Mouse (Mus musculus) liver, adult 2 months (tissue): Measurements from ENCODE around the gene Sik1.

Source experiments
- CTCF ChIP-seq: fragments of 200-500 bp; IDR thresholded peaks from 2 replicates; pipeline ENCODE4 v1.5.1; 2011; ENCODE audit warnings: low read depth, low read length, control low read depth
- POLR2A ChIP-seq: fragments of 200-500 bp; IDR thresholded peaks from 2 replicates; pipeline ENCODE4 v1.6.1; 2011; ENCODE audit warnings: low read length, control low read depth; ENCODE audit not compliant: insufficient read depth; ENCODE audit errors: extremely low read depth

DNA sequence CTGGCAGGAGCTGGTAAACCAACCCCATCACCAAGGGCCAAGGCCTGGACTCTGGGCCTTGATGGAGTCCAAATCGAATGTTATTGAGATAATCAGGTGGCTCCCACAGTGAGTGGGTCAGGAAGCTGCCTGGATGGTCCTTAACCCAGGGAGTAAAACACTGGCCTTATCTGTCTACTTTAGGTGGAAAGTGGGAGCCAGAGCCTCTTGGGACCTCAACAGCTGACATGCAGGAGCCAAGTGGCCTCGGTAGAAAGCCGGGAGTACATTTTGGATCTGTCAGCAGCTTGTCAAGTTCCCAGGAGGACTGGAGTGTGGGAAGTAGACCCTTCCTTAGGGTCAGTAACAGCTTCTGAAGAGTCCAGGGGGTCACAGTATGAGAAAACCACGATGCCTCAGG lies 59.7 kb downstream of the Sik1 start:
- no peak for TF ChIP-seq CTCF
- TF ChIP-seq POLR2A: no peak
